Mouse (Mus musculus) layer of hippocampus, adult 8-10 months (tissue): Measurements from ENCODE around the gene Thra. TPM values are rescaled to one million over a fixed set of nuclear protein-coding genes. Genes with fewer than 3 reads are reported as not detected.

Source experiments
- DNase-seq, 2 experiments: peaks; one replicate each; pipeline ENCODE4 v3.0.0; 2022; ENCODE audit warnings: low spot score in 2 of 2
- total RNA-seq, 4 experiments: library from RNA; stranded (reverse); gene quantifications; 2 replicates each; pipeline ENCODE4 v1.2.4; 2022

Gene Thra
- total RNA-seq, 4 experiments from 2014 or later = 919 to 985 (median 938) TPM

DNA sequence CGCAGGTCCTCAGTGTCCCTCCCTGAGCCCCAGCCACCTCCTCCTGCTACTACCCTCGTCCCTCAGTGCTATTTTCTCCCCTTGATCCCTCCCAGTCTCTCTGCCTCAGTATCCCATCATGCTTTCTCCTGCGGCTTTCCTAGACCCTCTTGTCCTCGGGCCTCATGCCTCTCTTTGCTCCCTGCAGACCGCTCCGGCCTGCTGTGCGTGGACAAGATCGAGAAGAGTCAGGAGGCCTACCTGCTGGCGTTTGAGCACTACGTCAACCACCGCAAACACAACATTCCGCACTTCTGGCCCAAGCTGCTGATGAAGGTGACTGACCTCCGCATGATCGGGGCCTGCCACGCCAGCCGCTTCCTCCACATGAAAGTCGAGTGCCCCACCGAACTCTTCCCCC, 23.7 kb downstream of the Thra start:
- DNase-seq = no peak

- DNase-seq = no peak
Observed at GRCm38 (mm10) chr11:98764746-98765145, 24.3 kb downstream of the Thra start.

DNA sequence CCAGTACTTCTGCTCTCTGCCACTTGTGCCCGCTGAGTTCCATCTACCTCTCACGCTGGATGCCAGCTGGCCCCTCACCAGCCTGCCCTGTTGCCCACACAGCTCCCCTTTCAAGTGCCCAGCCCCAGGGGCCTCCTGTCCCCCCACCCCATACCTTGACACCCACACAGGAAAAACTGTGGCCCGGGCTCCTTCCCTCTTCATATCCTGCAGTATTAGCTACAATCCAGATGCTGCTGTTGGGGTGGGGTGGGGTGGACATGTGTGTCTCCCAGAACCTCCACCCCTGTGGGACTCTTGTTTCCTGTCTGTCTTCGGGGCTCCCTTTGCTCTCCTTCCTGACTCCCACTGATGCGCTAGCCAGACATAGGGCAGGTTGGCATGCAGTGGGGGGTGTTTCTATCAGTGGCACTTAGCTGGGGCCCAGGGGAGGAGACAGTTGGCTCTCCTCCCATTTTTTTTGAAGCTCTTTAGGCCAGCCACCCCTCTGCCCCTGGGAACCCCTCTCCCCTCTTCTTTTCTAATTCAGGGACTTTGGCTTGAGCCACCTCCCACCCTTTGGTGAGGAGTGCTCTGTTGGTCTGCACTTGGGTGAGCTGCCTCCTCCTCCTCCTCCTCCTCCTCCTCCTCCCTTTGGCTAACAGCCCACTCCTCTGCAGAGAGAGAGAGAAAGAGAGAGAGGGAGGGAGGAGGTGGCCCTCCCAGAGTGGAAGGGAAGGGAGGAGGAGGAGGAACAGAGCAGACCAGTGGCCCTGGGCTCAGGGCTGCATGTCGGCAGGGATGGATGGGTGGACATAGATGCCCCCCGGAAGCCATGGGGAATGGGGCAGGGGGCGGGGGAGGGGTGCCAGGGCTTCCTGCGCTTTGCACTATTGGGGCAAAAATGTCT, 25.2 kb downstream of the Thra start:
- no peak for DNase-seq

DNA sequence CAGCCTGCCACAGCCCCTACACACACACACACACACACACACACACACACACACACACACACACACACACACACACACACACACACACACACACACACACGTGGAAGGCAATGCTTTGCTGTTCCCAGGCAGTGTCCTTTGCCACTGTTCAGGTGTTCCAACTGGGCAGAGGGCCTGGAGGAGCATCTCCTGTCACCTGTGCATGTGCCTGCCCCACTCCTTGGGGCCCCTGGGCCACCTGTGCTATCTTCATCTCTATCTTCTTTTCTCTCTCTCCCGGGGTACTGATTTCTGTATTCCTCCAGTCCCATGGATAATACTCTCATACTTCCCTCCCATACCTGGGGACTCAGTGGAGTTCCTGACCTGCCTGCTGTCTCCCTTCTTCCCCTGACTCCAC, 25.9 kb downstream of the Thra start:
- DNase-seq = no peak

- no peak for DNase-seq
Observed at GRCm38 (mm10) chr11:98766816-98767215, 26.4 kb downstream of the Thra start.

DNA sequence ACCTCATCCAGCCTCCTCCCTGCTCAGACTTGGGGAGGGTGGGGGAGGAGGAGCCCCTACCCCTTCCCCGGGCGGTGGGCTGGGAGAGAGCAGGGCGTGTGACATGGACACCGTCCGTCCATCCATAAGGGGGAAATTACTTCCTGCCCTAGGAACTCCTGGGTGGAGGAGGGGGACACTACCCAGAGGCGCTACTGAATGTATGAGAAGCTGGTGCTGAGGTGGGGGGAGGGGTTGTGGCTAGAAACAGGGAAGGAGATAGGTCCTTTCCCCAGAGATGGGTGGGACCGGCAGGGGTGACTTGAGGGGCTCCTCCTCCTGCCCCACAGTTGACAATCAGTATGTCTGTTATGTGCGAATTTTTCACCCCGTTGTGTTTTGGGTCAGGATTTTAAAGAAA, 26.8 kb downstream of the Thra start:
- no peak for DNase-seq

DNA sequence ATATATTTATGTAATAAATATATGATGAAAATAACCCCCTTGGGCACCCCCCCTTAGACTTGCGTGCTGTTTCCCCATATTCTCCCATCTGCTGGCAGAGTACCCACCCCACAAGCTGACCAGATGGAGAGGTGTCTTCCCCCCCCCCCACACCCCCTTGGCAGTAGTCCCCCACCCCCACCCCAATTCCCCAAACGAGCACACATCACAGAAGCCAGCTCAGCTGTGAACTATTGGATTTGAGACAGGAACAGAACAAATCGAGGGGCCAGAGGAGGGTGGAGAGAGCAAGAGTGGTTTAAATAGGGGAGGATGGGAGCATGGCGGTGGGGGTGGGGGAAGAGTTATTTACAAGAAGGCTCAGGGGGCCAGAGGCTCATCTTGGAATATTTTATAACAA, 27.3 kb downstream of the Thra start:
- DNase-seq = no peak

DNA sequence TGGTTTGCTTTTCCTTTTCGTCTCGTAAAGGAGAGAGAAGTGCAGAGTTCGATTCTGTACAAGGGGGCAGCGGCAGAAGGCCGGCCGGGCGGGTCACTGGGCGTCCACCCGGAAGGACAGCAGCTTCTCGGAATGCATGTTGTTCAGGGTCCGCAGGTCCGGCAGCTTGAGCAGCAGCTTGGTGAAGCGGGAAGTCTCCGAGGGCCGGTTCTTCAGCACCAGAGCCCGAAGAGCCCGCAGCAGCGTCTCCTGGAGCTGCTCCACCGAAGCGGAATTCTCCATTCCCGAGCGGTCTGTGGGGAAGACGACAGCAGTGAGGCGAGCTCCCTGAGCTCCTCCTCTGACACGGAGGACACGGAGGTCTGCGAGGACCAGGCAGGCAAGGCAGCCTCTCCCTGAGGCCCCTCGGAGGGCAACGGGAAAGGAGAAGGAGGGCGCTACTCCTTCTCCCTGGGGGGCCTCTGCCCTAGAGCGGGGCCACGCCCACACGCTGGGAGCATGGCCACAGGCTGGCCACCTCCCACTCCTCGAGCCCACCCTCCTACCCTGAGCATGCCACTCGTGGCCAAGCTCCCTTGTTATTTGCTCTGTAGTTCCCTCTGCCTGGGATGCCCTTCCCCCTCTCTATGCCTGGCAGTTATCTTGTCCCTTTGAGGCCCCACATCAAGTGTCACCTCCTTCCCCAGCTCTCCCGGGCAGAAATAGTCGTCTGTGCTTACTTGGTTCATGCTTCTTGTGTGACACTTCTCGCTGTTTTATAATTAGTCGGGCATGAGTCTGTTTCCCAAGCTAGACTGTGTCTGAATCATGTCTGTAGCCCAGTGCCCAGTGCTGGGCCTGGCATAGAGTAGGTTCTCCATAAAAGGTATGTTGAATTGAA, 27.9 kb downstream of the Thra start:
- DNase-seq = no peak

- no peak for DNase-seq
Observed at GRCm38 (mm10) chr11:98769007-98769954, 28.8 kb downstream of the Thra start.

DNA sequence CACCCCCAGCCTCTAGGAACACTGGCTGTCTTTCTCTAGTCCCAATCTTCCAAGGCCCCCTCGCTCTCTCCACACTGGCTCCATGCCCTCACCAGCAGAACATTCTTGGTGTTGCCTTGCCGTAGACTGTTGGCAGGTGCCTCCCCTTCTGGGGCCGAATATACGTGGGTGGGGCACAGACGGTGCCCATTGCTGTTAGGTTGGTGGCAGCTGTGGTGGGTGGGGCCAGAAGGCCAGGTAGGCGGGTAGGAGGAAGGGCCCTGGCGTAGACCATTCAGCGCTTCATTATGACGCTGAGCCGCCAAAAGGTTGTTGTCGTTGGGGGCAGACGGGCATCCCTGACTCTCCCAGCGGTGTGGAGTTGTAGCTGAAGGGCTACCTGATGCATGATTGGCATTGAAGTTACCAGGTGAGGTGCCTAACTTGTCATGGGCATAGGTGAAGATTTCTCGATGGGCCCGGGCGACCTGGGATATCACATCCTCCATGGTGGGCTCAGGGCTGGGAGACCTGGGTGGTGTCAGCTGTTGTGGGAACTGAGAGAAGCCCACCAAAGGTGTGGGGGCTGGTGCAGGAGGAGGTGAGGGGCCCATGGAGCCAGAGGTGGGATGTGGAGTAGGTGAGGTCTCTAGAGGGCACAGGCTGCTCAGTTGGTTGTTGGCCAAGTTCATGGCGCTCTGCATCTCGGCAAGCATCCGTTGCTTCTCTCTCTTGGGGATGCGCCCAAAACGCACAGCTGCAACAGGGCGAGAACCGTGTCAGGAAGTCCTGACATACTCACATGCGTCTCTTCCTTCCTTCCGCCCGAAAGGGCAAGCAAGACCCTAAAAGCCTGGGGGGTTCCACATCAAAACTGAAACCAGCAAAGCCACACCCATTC, 29.9 kb downstream of the Thra start:
- DNase-seq = peak; percentile 83 to 85

DNA sequence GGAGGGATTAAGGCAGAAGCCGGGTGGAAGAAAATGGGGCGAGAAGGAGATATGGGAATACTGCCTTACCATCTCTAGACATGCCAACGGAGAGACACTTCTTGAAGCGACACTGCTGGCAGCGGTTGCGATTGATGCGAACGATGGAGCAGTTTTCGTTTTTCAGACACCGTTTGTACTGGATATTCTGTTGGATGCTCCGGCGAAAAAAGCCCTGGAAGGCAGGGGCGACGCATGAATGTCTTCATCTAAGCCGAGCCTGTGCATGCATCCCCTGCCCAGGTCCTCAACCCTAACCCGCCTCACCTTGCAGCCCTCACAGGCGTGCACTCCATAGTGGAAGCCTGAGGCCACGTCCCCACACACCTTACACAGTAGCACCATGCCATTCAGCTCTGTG, 30.7 kb downstream of the Thra start:
- no peak for DNase-seq

- DNase-seq = peak; percentile 34 to 65
Observed at GRCm38 (mm10) chr11:98771844-98772525, 31.5 kb downstream of the Thra start.

DNA sequence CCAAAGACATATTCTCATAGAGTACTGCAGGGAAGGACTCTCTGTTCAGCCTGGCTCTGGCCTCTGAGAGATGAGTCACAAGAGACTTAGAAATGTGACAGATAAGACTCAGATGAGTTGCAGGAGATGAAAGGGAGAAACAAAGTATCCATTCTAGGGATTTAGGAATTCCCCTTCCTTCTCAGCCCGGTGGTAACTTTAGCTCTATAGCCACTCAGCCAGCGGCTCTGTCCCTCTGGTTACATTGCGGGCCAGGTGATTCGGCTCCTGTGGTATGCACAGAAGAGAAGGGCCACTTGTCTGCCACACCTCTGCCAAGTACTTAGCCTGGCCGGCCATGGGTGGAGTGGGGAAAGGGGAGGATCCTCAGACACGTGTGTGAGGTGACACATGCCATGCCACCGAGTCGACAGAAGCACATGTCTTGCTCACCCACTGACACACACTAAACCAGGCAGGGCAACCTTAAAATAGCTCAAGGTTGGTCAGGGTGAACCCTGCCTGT, 32.3 kb downstream of the Thra start:
- peak in 1 of 2 experiments; percentile 44 for DNase-seq

GRCm38 (mm10) chr11:98773635-98774295, 33.3 kb downstream of the Thra start:
- DNase-seq = peak; percentile 100

DNA sequence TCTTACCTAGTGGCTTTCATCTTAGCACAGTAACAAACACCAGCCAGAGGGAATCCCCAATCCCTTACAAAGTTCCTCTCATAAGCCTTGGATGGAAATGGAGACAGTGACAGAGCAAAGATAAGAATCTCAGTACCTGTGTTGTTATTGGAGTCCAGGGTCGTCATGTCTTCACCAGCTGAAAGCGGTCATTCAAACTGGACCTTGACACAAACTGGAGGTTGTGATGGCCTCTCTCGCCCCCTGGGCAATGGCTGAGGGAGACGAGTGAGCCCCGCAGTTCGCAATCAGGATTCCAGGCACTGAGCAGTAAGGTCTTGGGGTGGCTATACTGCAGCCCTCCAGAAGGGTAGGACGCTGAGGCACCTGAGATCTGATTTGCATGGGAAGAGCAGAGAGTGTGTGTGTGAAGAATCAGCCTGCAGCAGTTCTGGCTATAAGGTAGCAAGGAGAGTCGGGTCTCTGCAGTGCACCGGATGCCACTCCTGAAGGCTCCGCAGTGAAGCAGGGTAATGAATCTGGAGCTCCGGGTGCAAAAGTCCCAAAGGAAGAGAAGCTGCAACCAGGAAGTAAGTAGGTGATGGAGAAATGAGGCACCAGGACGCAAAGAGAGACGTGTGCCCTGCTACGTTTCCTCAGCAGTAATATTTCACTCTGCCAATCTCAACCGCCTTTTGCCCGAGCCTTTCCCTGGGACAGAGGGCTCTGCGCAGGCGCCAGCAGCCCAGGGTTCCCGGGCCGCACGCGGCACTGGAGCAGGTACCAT, 34.3 kb downstream of the Thra start, which contains the start of gene Nr1d1:
Gene Nr1d1 (minus strand): TSS at position 752 of the 766 bp plus-strand sequence.
- DNase-seq = no peak

GRCm38 (mm10) chr11:98775348-98776051, 35.1 kb downstream of the Thra start:
- peak; percentile 100 for DNase-seq

- DNase-seq = no peak
Observed at GRCm38 (mm10) chr11:98776052-98776764, 35.8 kb downstream of the Thra start.
